Mouse (Mus musculus): ENCODE data around the gene Ptbp3.

Ptbp3 gene

DNA sequence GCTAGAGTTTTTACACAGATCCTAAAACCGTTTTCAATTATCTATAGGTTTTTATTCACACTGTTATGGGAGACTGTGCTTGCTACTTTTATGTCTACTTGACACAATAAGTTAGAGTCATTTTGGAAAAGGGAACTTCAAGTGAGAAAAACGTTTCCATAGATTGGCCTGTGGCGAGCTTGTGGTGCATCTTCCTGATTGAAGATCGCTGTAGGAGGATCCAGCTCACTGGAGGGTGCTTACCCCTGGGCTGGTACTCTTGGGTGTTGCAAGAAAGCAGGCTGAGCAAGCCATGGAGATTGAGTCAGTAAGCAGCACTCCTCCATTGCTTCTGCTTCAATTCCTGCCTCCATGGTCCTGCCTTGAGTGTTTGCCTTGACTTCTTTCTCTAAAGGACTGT, 113.2 kb downstream of the Ptbp3 start:
- no peak for DNase-seq (ENCODE audit: low spot score)

DNA sequence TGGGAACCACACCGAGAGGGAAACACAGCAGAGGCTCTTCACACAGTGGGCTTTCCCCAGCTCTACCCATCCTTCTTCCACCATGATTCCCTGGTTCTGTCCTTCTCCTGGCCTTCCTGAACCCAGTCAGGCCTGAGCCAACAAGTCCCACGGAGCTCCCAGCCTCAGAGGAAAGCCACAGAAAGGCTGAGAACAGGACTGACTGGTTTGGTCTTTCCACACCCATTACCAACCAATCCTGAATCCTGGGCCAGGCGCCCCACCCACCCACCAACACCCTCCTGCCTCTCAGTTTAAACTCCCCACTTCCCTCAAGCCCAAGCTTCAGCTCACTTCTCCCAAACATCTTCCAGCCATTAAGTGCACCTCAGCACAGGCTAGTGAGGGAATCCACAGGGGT, 115.1 kb downstream of the Ptbp3 start:
- DNase-seq (ENCODE audit: low spot score): no peak

DNA sequence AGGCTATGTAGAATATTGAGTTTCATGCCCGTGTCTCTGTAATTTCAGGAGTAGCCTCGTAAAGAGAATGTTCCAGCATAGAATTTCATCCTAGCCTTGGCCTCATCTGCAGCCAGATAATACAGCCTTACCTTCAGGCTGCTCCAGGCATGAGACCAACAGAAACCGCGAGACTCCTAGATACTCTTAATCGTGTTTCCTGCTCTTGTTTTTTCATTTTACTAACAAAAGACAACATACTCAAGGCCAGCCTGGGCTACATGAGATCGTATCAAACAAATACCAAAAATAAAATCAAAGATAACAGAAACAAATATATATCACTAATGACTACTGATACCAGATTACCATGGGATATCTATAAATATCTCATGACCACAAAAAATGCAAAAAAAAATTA, 120.0 kb downstream of the Ptbp3 start:
- no peak for DNase-seq (ENCODE audit: low spot score)

DNA sequence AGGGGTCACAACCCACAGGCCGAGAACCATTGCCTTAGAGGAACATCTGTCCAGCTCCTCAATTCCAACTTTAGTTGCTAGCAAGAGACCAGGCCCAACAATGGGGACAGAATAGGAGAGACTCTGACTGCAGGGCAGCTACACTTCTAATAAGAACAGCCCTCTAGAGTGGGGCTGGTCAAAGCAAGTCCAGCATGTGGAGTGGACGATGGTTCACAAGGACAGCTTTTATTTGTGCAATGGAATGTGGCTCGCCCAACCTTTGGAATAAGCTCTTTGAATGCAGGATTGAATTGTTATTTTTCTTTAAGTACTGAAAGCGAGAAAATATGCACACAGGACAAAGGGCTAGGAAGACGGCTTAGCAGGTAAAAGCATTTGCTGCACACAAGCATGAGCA, 122.7 kb downstream of the Ptbp3 start:
- no peak for DNase-seq (ENCODE audit: low spot score)

DNA sequence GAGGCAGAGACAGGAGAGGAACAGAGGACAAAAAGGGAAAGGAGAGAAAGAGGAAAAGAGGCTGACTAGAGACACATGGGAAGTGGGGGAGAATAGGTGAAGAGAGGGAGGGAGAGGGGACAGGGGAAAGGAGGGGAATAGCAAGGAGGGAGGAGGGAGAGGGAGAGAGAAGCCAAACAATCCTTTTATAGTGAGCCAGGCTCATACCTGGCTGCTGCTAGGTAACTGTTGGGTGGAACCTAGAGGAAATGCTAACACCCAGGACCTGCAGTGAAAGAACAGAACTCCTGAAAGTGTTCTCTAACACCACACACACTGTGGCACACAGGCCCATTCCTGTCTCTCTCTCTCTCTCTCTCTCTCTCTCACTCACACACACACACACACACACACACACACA, 126.4 kb downstream of the Ptbp3 start:
- DNase-seq (ENCODE audit: low spot score): no peak

DNA sequence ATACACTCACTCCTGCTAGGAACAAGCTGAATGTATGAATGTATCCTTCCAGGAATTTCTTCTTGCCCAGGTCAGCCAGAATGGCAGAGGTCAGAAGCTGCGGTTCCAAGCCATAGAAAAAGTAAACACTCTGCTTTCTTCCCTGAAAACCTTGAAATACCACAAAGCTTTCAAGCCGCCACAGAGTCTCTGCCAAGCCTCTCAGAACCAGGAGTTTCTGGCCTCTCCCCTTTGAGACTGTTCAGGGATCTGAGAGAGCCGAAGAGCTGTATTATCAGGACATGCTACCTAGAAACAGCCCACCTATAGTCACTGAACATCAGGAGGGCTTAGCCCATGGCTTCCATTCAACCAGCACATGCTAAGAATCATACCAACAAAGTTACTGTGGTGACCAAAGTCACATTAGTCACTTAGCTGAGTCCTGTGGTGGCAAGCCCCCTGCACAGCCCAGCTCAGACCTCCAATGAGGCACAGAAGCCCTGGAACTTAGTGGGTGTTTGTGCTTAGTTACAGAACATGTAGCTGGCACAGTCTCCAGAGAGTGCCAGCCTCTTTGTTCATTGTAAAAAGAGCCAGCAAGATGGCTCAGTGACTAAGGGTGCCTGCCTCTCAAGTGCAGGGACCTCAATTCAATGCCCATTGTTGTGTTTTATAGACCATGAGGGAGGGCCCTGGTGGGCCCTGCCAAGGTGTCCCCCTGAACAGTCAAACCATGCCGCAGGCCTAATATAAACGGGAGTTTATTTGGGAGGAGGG, 127.0 kb downstream of the Ptbp3 start:
- DNase-seq (ENCODE audit: low spot score): no peak
